Comparison of ENCODE assay signal across 8 mouse cellular contexts in genomic region chrX:137118097-137118746, GRCm38 (mm10). TPM values are rescaled to one million over a fixed set of nuclear protein-coding genes. Genes with fewer than 3 reads are reported as not detected.
DNase-seq lines count a peak whose midpoint lies in the region; ATAC-seq lines count a peak whose summit lies in the region.
"Had no signal": no experiment of that assay in that cellular context is flagged by ENCODE, and none has a peak within 500 bp of the region (broad histone marks: within the 10 kb centered on the region; RNA-seq: fewer than 3 reads in every experiment).

No protein-coding gene starts in this region.

- 17% methylated on average over 39 of the region's 40 CpGs for WGBS in neural tube, embryonic 11.5 days

- no peak overlapping the region for H3K4me2 ChIP-seq in neural tube, embryonic 11.5 days (ENCODE audit: low read depth)

- H3K27me3 ChIP-seq in neural tube, embryonic 11.5 days (ENCODE audit: control insufficient read depth, insufficient read depth, low read length): peaks cover 73% of the 10 kb centered on the region

- H3K27ac ChIP-seq in neural tube, embryonic 11.5 days (ENCODE audit: low read depth, low read length): no peak overlapping the region

- no peaks in the 10 kb centered on the region for H3K36me3 ChIP-seq in neural tube, embryonic 11.5 days (ENCODE audit: control insufficient read depth, insufficient read depth, low read length)

- H3K9ac ChIP-seq in neural tube, embryonic 11.5 days (ENCODE audit: low read length): no peak overlapping the region

- H3K4me3 ChIP-seq in neural tube, embryonic 11.5 days (ENCODE audit: low read depth, low read length): no peak overlapping the region

- DNase-seq in urinary bladder, postnatal 14 days (ENCODE audit: low spot score): peak; percentile 9
- DNase-seq in urinary bladder, postnatal 36 days (ENCODE audit: low spot score in 2 of 2): no peak
- DNase-seq in embryo, embryonic 10 days (ENCODE audit: low spot score): peak; percentile 82
- DNase-seq in heart, postnatal 4 days: peak; percentile 67
- DNase-seq in liver: peak; percentile 57
- DNase-seq in neural tube, embryonic 11.5 days (ENCODE audit: low spot score): peak; percentile 78

- no peaks in the 10 kb centered on the region for H3K9me3 ChIP-seq in neural tube, embryonic 11.5 days (ENCODE audit: control insufficient read depth, low read length)

- peak; percentile 69; the same call in 1 of the 2 replicates for ATAC-seq in neural tube, embryonic 11.5 days (ENCODE audit: insufficient read depth, low FRiP score, low TSS enrichment)
- ATAC-seq in inflammation-experienced regulatory T-cells, adult 6 months: no peak

- H3K4me1 ChIP-seq in neural tube, embryonic 11.5 days (ENCODE audit: control insufficient read depth, insufficient read depth, low read length): no peaks in the 10 kb centered on the region

RNA-seq across cellular contexts. Expression of gene Esx1, which starts 3.7 kb away (rescaled TPM):
- not detected for total RNA-seq in heart, postnatal 4 days (2021)
- not detected in 2 replicates for polyA plus RNA-seq in neural tube, embryonic 11.5 days (2014; fragmentation: Nextera tagmentation; extraction: Ambion mirVana)
- polyA plus RNA-seq in inflammation-experienced regulatory T-cells, adult 6 months (2017; shearing (Covaris generic)): not detected
- total RNA-seq: gastrocnemius, postnatal 4 days had no signal

Comparison
In these comparisons a context has a peak if more than half of its experiments do, and no peak if none do; other contexts are left out.
1. DNase-seq: peak in urinary bladder, postnatal 14 days (single experiment), embryo, embryonic 10 days (single experiment), heart, postnatal 4 days (single experiment), liver (single experiment) and neural tube, embryonic 11.5 days (single experiment); none in urinary bladder, postnatal 36 days (0 of 2).